Mouse (Mus musculus): ENCODE measurements around the gene Aff3.

The Aff3 gene

GRCm38 (mm10) chr1:38544501-38544900 is 120.3 kb downstream of the Aff3 start:
- DNase-seq (ENCODE audit: low spot score): no peak

GRCm38 (mm10) chr1:38541536-38541935 is 123.2 kb downstream of the Aff3 start:
- no peak for DNase-seq (ENCODE audit: low spot score)

GRCm38 (mm10) chr1:38536929-38537540 is 127.7 kb downstream of the Aff3 start:
- DNase-seq (ENCODE audit: low spot score): no peak

GRCm38 (mm10) chr1:38532581-38532980 is 132.2 kb downstream of the Aff3 start:
- DNase-seq (ENCODE audit: low spot score): no peak

- DNase-seq (ENCODE audit: low spot score): no peak
Measured at GRCm38 (mm10) chr1:38528607-38529006, 136.1 kb downstream of the Aff3 start.

GRCm38 (mm10) chr1:38526568-38526967 is 138.2 kb downstream of the Aff3 start:
- no peak for DNase-seq (ENCODE audit: low spot score)

- no peak for DNase-seq (ENCODE audit: low spot score)
Measured at GRCm38 (mm10) chr1:38521651-38522050, 143.1 kb downstream of the Aff3 start.

- no peak for DNase-seq (ENCODE audit: low spot score)
Measured at GRCm38 (mm10) chr1:38516225-38516624, 148.5 kb downstream of the Aff3 start.

GRCm38 (mm10) chr1:38514634-38515011 is 150.1 kb downstream of the Aff3 start:
- no peak for DNase-seq (ENCODE audit: low spot score)

- no peak for DNase-seq (ENCODE audit: low spot score)
Measured at GRCm38 (mm10) chr1:38513970-38514633, 150.7 kb downstream of the Aff3 start.

GRCm38 (mm10) chr1:38512258-38513081 is 152.3 kb downstream of the Aff3 start:
- DNase-seq (ENCODE audit: low spot score): no peak

GRCm38 (mm10) chr1:38511076-38511475 is 153.7 kb downstream of the Aff3 start:
- DNase-seq (ENCODE audit: low spot score): no peak

- no peak for DNase-seq (ENCODE audit: low spot score)
Measured at GRCm38 (mm10) chr1:38509301-38509700, 155.5 kb downstream of the Aff3 start.

GRCm38 (mm10) chr1:38507636-38508179 is 157.0 kb downstream of the Aff3 start:
- DNase-seq (ENCODE audit: low spot score): no peak

- DNase-seq (ENCODE audit: low spot score): no peak
Measured at GRCm38 (mm10) chr1:38506396-38506795, 158.4 kb downstream of the Aff3 start.

- no peak for DNase-seq (ENCODE audit: low spot score)
Measured at GRCm38 (mm10) chr1:38503431-38504089, 161.2 kb downstream of the Aff3 start.

GRCm38 (mm10) chr1:38502797-38503196 is 162.0 kb downstream of the Aff3 start:
- DNase-seq (ENCODE audit: low spot score): no peak

- DNase-seq (ENCODE audit: low spot score): no peak
Measured at GRCm38 (mm10) chr1:38501231-38501630, 163.5 kb downstream of the Aff3 start.

GRCm38 (mm10) chr1:38499500-38499899 is 165.3 kb downstream of the Aff3 start:
- DNase-seq (ENCODE audit: low spot score): no peak

- DNase-seq (ENCODE audit: low spot score): no peak
Measured at GRCm38 (mm10) chr1:38497576-38497975, 167.2 kb downstream of the Aff3 start.

GRCm38 (mm10) chr1:38496886-38497528 is 167.7 kb downstream of the Aff3 start:
- no peak for DNase-seq (ENCODE audit: low spot score)

- no peak for DNase-seq (ENCODE audit: low spot score)
Measured at GRCm38 (mm10) chr1:38495284-38495683, 169.5 kb downstream of the Aff3 start.
